Mouse (Mus musculus) heart, postnatal 0 days (tissue): ENCODE results near the gene Gm49416. TPM values are rescaled to one million over a fixed set of nuclear protein-coding genes. Genes with fewer than 3 reads are reported as not detected.

Source experiments
- ATAC-seq: fragments of 200-750 bp; cut with Nextera tagmentation; 2 replicates; pipeline ENCODE4 v1.8.0; 2017; ENCODE audit warnings: low read depth, moderate number of reproducible peaks, moderate library complexity; ENCODE audit not compliant: insufficient read depth
- DNase-seq: peaks from one replicate; pipeline ENCODE4 v3.0.0-alpha.2; 2016; ENCODE audit warnings: low spot score
- H3K27ac ChIP-seq: fragments of 300-500 bp; sonication (generic); 2 replicates; pipeline ENCODE4 v1.5.1; 2014; ENCODE audit warnings: low read depth, mild to moderate bottlenecking
- H3K27me3 ChIP-seq: fragments of 300-500 bp; sonication (generic); 2 replicates; pipeline ENCODE4 v1.6.1; 2014; ENCODE audit warnings: low read length, mixed read lengths; ENCODE audit not compliant: control insufficient read depth, insufficient read depth
- H3K36me3 ChIP-seq: fragments of 300-500 bp; sonication (generic); replicated peaks from 2 replicates; pipeline ENCODE4 v1.6.1; 2014; ENCODE audit warnings: low read length, mixed read lengths; ENCODE audit not compliant: control insufficient read depth, insufficient read depth
- H3K4me1 ChIP-seq: fragments of 300-500 bp; sonication (generic); 2 replicates; pipeline ENCODE4 v1.6.1; 2014; ENCODE audit warnings: antibody characterized with exemption; ENCODE audit not compliant: control insufficient read depth, insufficient read depth
- H3K4me2 ChIP-seq: fragments of 300-500 bp; sonication (generic); 2 replicates; pipeline ENCODE4 v1.6.1; 2014; ENCODE audit warnings: low read depth, mild to moderate bottlenecking, low read length, moderate library complexity
- H3K4me3 ChIP-seq: fragments of 300-500 bp; sonication (generic); 2 replicates; pipeline ENCODE4 v1.5.1; 2014; ENCODE audit warnings: low read depth, low read length
- H3K9ac ChIP-seq: fragments of 300-500 bp; sonication (generic); replicated peaks from 2 replicates; pipeline ENCODE4 v1.6.1; 2014; ENCODE audit warnings: low read depth, low read length, mixed read lengths
- H3K9me3 ChIP-seq: fragments of 300-500 bp; sonication (generic); replicated peaks from 2 replicates; pipeline ENCODE4 v1.6.1; 2016; ENCODE audit warnings: low read length; ENCODE audit not compliant: control insufficient read depth
- CTCF ChIP-seq: IDR thresholded peaks from 2 replicates; pipeline ENCODE4 v1.5.1; 2016; ENCODE audit warnings: antibody characterized with exemption, control low read depth, low read depth
- EP300 ChIP-seq: IDR thresholded peaks from 2 replicates; pipeline ENCODE4 v1.6.1; 2016; ENCODE audit warnings: antibody characterized with exemption, low read depth
- whole genome bisulfite sequencing: fragments of 180-500 bp; shearing (Covaris S2); extraction: QIAGEN DNeasy Blood & Tissue Kit; methylation state at CpG from one replicate; pipeline ENCODE4 v1.1.7; 2014; 5-methylcytosine and 5-hydroxymethylcytosine counted together
- polyA plus RNA-seq: library from polyadenylated mRNA; unstranded; fragments of >200 nt; fragmentation: Nextera tagmentation; extraction: Ambion mirVana; gene quantifications from 2 replicates; pipeline ENCODE4 v1.2.1, GENCODE M21; 2015
- total RNA-seq: library from RNA; depleted of rRNA; stranded (reverse); fragments of >200 nt; gene quantifications from 2 replicates; pipeline ENCODE4 v1.2.3, GENCODE M21; 2014; ENCODE audit warnings: low replicate concordance

The Gm49416 gene
- total and polyA plus RNA-seq, 2 experiments from 2014 or later = not detected

DNA sequence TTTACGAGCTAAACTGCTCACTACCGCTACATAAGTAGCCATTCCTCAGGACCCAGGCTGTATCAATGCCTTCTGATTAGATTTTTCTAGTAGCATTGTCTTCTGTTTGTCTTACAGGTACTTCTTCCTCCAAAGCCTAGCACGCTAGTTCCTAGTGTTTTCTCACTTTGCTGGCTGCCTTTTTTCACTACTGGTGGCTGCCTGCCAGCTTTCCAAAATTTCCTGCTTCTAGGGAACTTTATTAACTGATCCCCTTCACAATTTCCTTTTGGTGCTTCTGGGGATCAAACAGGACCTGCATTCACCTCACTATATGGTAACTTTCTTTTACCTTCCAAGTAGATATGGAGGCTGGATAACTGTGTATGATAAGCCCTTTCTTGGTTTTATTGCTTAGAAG, 10.4 kb downstream of the Gm49416 start:
- Histone ChIP-seq H3K4me3 (peak overlapping the region; percentile 89), H3K27ac (no peak overlapping the region), H3K36me3 (peaks cover 31% of the 10 kb centered on the region), H3K9ac (peak overlapping the region; percentile 93), H3K4me2 (peak overlapping the region; percentile 82), H3K9me3 (no peaks in the 10 kb centered on the region), H3K4me1 (peaks cover 16% of the 10 kb centered on the region), H3K27me3 (no peaks in the 10 kb centered on the region)
- DNase-seq (no peak), ATAC-seq (no peak)
- WGBS = 32% methylated on average over 3 of the region's 3 CpGs
- TF ChIP-seq EP300 (no peak), CTCF (no peak)

- Histone ChIP-seq H3K9ac (no peak overlapping the region), H3K4me2 (no peak overlapping the region), H3K9me3 (no peaks in the 10 kb centered on the region), H3K4me3 (no peak overlapping the region), H3K27me3 (no peaks in the 10 kb centered on the region), H3K27ac (no peak overlapping the region), H3K36me3 (peaks cover 62% of the 10 kb centered on the region), H3K4me1 (peaks cover 11% of the 10 kb centered on the region)
- TF ChIP-seq CTCF = no peak
- TF ChIP-seq EP300 = no peak
- ATAC-seq (no peak), DNase-seq (no peak)
- WGBS = 91% methylated on average over 5 of the region's 5 CpGs
Observed at GRCm38 (mm10) chr19:8903412-8903811, 14.7 kb downstream of the Gm49416 start.

- peaks cover 98% of the 10 kb centered on the region for H3K36me3 ChIP-seq
Observed at GRCm38 (mm10) chr19:8908531-8908930, 19.8 kb downstream of the Gm49416 start.

DNA sequence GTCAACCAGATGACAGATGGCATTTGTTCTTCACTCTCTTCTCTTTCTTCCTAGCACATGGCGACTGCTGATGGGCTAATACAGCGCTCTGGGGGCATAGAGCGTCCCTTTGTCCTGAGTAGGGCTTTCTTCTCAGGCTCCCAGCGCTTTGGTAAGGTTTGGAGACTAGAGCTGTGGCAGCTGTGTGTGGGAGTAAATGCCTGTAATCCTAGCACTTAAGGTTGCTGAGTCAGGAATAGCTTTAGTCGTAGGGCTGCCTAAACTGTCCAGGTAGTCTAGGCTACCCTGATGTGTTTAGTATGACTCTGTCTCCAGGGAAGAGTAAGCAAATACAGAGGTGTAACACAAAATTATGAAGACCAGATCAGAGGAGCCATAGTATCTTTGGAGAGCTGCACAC, 23.1 kb downstream of the Gm49416 start:
- DNase-seq = no peak

More at GRCm38 (mm10) chr19:8908531-8908930, 19.8 kb downstream of the Gm49416 start:
- no peak overlapping the region for H3K9ac ChIP-seq
- H3K4me1 ChIP-seq = no peaks in the 10 kb centered on the region
- no peaks in the 10 kb centered on the region for H3K9me3 ChIP-seq
- no peak for ATAC-seq
- TF ChIP-seq EP300 = no peak
- no peak for TF ChIP-seq CTCF
- WGBS = 92% methylated on average over 6 of the region's 6 CpGs
- H3K27me3 ChIP-seq = no peaks in the 10 kb centered on the region
- no peak overlapping the region for H3K4me2 ChIP-seq
- no peak overlapping the region for H3K4me3 ChIP-seq
- no peak for DNase-seq
- H3K27ac ChIP-seq = no peak overlapping the region

DNA sequence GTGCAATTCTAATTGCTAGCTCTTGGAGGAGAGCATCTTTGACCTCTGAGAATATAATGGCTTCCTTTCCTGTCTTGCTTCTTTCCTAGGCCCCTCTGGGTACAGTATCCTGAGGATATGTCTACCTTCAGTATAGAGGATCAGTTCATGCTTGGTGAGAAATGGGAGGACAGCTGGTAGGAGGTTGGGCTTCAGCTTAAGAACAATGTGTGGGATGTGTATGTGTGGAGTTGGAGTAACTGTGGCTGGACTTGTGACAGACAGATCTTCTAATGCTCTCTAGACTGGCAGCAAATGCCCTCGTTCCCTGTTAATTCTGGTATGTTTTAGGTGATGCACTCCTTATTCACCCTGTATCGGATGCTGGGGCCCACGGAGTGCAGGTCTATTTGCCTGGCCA, 25.5 kb downstream of the Gm49416 start:
- Histone ChIP-seq H3K36me3 (peaks cover 79% of the 10 kb centered on the region), H3K4me1 (no peaks in the 10 kb centered on the region), H3K4me2 (no peak overlapping the region), H3K9me3 (no peaks in the 10 kb centered on the region), H3K27me3 (no peaks in the 10 kb centered on the region), H3K27ac (no peak overlapping the region), H3K9ac (no peak overlapping the region), H3K4me3 (no peak overlapping the region)
- DNase-seq (no peak), ATAC-seq (no peak)
- TF ChIP-seq CTCF = no peak
- no peak for TF ChIP-seq EP300
- 90% methylated on average over 3 of the region's 3 CpGs for WGBS

More for the DNA sequence above, 23.1 kb downstream of the Gm49416 start:
- 89% methylated on average over 5 of the region's 5 CpGs for WGBS
- no peak for ATAC-seq
- Histone ChIP-seq H3K4me2 (no peak overlapping the region), H3K4me3 (no peak overlapping the region), H3K27ac (no peak overlapping the region), H3K9me3 (no peaks in the 10 kb centered on the region), H3K9ac (no peak overlapping the region), H3K4me1 (no peaks in the 10 kb centered on the region), H3K36me3 (peaks cover 100% of the 10 kb centered on the region), H3K27me3 (no peaks in the 10 kb centered on the region)
- TF ChIP-seq CTCF (no peak), EP300 (no peak)

DNA sequence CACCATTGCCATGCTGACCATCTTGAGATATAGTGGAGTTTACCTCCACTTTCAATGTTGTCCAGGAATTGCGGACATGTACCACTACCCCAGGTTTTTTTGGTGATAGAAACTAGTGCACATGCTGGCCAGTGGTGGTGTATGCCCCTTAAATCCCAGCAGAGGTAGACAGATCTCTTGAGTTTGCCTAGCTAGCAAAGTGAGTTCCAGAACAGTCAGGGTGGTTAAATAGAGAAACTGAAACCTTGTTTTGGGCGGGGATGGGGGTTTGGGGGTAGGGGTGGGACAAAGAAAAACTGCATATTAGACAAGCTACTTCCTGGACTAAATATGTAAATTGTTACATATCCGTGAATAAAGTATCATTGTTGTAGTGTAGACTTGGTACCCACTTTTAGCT, 30.3 kb downstream of the Gm49416 start:
- TF ChIP-seq EP300 (no peak), CTCF (no peak)

More for the DNA sequence above, 30.3 kb downstream of the Gm49416 start:
- no peak overlapping the region for H3K27ac ChIP-seq
- H3K9ac ChIP-seq = no peak overlapping the region
- H3K4me2 ChIP-seq = no peak overlapping the region
- peaks cover 42% of the 10 kb centered on the region for H3K36me3 ChIP-seq
- peaks cover 15% of the 10 kb centered on the region for H3K4me1 ChIP-seq
- H3K27me3 ChIP-seq = no peaks in the 10 kb centered on the region
- no peak overlapping the region for H3K4me3 ChIP-seq
- no peaks in the 10 kb centered on the region for H3K9me3 ChIP-seq
- WGBS = 89% methylated on average over 3 of the region's 3 CpGs
- DNase-seq (no peak), ATAC-seq (no peak)
